Mouse (Mus musculus): ENCODE data around the gene Rhno1.

The Rhno1 gene

DNA sequence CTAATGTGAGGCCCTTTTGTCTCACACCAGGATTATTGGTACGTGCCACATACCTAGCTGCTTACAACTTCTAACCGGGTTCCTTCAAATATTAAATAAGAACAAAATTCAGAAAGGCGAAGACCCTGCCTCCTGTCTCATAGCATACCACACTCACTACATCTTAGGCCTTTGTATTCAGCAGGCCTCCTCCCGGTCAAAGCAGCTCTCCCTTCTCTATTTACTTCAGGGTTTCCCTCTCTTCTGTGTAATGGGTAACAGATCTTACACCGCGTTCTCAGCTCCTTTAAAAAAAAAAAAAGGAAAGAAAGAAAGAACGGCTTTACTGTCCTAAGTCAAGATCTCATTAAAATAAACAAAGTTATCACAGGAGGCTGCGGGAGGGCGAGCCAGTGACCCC is 810 bp downstream of the Rhno1 start:
- no peak for DNase-seq

- peak; percentile 76 for DNase-seq
Observed at GRCm38 (mm10) chr6:128358999-128359398, 3.7 kb downstream of the Rhno1 start.

GRCm38 (mm10) chr6:128355726-128356416 is 6.8 kb downstream of the Rhno1 start, which contains the start of gene Tulp3:
Gene Tulp3 (minus strand): TSS chr6:128355851.
- DNase-seq: peak; percentile 98

GRCm38 (mm10) chr6:128355201-128355681 is 7.5 kb downstream of the Rhno1 start:
- DNase-seq: peak; percentile 67

DNA sequence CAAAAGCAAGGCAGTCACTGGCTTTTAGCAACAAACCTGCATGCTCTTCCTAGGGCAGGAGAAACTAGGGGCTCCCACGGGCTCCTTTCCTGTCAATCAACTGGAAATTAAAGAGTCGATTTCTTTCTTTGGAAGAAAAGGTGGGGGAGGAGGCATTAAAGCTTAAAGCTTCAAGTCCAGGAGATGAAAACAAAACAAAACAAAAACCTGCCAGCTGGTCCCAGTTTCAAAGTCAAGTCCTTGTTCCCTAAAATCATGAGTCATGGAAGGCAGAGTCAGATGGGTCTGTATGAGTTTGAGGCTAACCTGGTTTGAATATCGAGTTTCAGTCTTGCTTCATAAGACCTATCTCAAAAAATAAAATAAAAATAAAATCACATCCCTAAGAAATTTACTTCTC is 8.6 kb downstream of the Rhno1 start:
- DNase-seq: no peak

GRCm38 (mm10) chr6:128349711-128350110 is 13.0 kb downstream of the Rhno1 start:
- DNase-seq: peak; percentile 46

DNA sequence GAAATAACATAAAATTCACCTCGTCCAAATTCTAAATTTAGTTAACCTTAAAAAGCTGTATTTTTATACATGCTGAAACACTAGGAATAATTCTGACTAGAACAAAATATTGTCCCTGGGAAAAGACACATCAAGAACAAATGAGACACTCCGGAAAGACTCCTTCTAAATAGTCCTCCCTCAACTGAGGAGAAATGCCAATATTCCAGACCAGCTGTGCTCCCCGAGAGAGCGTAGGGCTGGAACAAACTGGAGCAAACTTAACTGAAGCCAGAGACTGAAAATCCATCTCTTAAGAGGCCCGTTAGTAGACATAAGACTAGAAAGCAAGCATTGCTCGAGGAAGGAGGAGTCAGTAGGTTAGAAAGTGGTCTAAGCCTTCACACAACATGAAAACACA is 15.9 kb downstream of the Rhno1 start:
- no peak for DNase-seq

DNA sequence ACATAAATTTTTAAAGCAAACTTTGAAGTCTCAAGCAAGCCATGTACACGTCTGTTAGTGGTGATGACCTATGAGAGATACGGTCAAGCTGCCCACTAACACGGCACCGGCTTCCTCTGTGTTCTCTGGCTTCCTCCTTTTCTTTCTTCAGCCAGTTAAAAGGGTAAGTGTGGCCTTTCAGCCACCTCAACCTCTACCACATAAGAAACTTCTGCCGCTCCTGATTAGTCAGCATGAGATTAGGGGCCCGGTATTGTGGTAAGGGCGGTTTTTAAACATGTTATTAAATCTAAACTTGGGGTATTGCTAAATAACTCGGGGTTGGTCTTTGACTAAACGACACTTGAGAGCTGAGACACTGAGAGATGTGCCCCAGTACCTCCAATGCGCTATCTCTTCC is 17.1 kb downstream of the Rhno1 start:
- no peak for DNase-seq

GRCm38 (mm10) chr6:128341956-128342723 is 20.6 kb downstream of the Rhno1 start:
- DNase-seq: no peak

DNA sequence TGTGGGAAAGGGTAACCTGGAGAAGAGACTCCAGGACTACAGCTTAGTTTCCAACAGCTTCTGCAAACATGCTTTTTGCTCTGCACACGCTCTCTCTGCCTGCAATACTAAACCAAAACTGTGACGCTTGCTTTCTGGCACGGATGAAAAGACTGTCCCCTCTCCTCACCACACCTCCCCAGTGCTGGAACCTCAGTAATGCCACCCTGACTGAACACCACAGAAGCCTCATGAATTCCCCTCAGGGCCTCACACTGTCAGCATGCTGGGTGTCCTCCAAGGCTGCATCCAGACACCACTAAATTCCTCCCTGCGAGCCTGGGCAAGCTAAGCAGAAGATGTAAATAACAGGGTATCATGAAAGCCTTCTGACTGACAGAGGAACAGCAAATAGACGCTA is 23.8 kb downstream of the Rhno1 start:
- DNase-seq: no peak

DNA sequence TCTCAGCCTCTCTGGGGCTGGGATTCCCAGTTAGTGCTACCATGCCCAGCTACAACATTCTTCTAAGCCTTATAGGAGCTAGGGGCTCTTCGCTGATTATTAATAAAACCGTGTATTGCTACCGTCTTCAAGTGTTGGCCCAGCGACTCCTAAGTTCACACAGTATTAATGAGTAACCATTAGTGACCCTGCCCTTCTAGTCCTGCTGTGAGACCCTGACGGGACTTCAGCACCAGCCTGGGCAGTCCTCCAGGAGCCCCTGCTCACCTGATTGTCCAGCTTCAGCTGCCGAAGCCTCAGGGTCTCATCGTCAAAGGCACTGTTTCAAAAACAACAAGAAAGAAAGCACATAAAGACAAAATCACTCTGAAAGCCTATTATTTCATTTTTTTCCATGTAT is 25.2 kb downstream of the Rhno1 start:
- no peak for DNase-seq

- DNase-seq: peak; percentile 82
Observed at GRCm38 (mm10) chr6:128334397-128335124, 28.1 kb downstream of the Rhno1 start.

DNA sequence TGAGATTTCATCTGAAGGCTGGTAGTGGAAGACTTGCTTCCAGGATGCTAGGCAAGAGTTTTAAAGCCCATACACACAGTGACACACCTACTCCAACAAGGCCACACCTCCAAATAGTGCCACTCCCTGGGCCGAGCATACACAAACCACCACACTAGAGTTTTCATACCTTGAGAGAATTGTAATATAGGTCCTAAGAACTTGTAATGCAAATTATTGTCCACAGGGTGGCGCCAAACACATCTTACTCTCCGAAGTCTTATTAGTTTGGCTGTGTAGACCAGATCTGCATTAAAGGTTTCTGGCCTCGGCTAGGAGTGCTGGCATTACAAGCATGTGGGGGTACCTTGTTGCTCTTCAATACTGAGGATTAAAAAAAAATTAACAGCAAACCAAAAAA is 44.4 kb downstream of the Rhno1 start:
- DNase-seq: peak; percentile 80

GRCm38 (mm10) chr6:128315597-128315996 is 47.1 kb downstream of the Rhno1 start:
- no peak for DNase-seq

- no peak for DNase-seq
Observed at GRCm38 (mm10) chr6:128314796-128315195, 47.9 kb downstream of the Rhno1 start.

DNA sequence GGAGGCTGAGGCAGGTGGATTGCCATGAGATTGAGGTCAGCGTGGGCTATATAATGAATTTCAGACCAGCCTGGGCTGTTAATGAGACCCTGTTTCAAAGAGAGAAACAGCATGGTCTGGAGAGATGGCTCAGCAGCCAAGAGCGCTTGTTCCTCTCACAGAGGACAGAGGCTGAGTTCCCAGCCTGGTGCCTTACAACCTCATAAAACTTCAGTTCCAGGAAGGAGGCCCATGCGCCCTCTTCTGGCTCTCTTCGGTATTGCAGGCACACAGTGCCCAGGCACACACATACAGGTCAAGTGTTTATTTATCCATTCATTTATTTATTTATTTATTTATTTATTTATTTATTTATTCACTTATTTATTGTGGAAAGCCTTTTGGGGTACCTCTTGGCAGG is 54.4 kb downstream of the Rhno1 start:
- DNase-seq: peak; percentile 75
